10 mouse cellular contexts compared by ENCODE assay signal in the genomic region with DNA sequence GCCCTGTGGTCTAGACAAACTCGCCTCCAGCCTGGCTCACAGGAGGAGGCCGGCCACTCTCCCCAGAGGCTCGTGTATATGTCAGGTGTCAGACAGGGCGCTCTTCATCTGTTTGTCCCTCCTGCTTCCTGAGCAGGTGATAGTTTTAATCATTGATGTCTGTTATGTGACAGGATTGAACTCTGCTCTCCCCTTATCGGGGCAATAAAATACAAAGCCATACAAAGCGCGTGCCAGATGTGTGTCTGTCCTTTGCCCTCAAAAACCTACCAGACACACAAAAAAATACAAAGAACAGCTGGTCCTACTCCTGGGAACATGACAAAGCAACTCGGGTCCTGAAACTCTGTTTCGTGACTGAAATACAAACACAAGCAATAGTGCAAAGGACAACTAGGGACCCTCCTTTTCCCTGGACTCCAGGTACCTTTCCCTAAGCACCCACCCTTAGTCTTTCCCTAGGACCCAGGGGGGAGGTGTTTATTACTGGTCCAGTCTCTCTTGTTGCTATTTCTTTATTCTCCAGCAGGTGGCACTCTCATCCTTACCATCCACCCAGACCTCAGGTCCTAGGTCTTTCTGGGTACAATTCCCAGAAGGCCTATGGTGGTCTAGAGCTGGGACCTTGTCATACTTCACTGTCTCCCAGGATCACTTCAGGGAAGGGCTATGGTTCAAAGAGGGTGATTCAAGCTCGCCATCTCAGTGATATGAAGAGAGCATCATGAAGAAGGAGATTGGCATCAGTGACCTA. TPM values are rescaled to one million over a fixed set of nuclear protein-coding genes. Genes with fewer than 3 reads are reported as not detected.
DNase-seq lines count a peak whose midpoint lies in the region; ATAC-seq and TF ChIP-seq lines count a peak whose summit lies in the region.
"Had no signal": no experiment of that assay in that cellular context is flagged by ENCODE, and none has a peak within 500 bp of the region (broad histone marks: within the 10 kb centered on the region; RNA-seq: fewer than 3 reads in every experiment).

No protein-coding gene starts in this region.

- DNase-seq in right cerebral cortex, adult 2 months (ENCODE audit: low spot score in 2 of 2), result peak; percentile 62 to 63
- DNase-seq in right cerebral cortex, postnatal 25 days, result no peak
- DNase-seq in embryonic facial prominence, embryonic 14.5 days (ENCODE audit: low spot score), result peak; percentile 58
- peak; percentile 78 for DNase-seq in hindbrain, postnatal 0 days (ENCODE audit: low spot score)
- peak; percentile 68 to 73 for DNase-seq in left cerebral cortex, postnatal 14 days (ENCODE audit: low spot score in 2 of 2)
- DNase-seq in urinary bladder, postnatal 4 days (ENCODE audit: low spot score in 2 of 2), result no peak

- no peak overlapping the region for H3K27ac ChIP-seq in bone marrow, adult 2 months (ENCODE audit: control insufficient read depth, insufficient read depth, low read depth, low read length, poor library complexity)
- no peak overlapping the region for H3K27ac ChIP-seq in embryonic facial prominence, embryonic 14.5 days (replicated peaks; ENCODE audit: low read depth, low read length)
- H3K27ac ChIP-seq in hindbrain, postnatal 0 days, result no peak overlapping the region
- H3K27ac ChIP-seq in neural tube, embryonic 12.5 days, result no peak overlapping the region

- no peaks in the 10 kb centered on the region for H3K36me3 ChIP-seq in embryonic facial prominence, embryonic 14.5 days (ENCODE audit: control insufficient read depth, insufficient read depth, low read length)
- H3K36me3 ChIP-seq in hindbrain, postnatal 0 days (ENCODE audit: insufficient read depth, low read length), result no peaks in the 10 kb centered on the region
- H3K36me3 ChIP-seq in neural tube, embryonic 12.5 days, result no peaks in the 10 kb centered on the region

- no peak for TF ChIP-seq POLR2A in bone marrow, adult 2 months (IDR thresholded peaks at IDR 0.05; ENCODE audit: borderline replicate concordance, control insufficient read depth, low read depth, low read length)

- H3K9ac ChIP-seq in embryonic facial prominence, embryonic 14.5 days (ENCODE audit: low read depth, low read length), result no peak overlapping the region
- no peak overlapping the region for H3K9ac ChIP-seq in hindbrain, postnatal 0 days (replicated peaks; ENCODE audit: low read length)
- H3K9ac ChIP-seq in neural tube, embryonic 12.5 days, result no peak overlapping the region

- WGBS in bone marrow, adult 2 months, result 28% methylated on average over 10 of the region's 10 CpGs
- 33% methylated on average over 10 of the region's 10 CpGs for WGBS in embryonic facial prominence, embryonic 14.5 days
- 28% methylated on average over 10 of the region's 10 CpGs for WGBS in hindbrain, postnatal 0 days
- WGBS in neural tube, embryonic 12.5 days, result 29% methylated on average over 10 of the region's 10 CpGs

- H3K9me3 ChIP-seq in embryonic facial prominence, embryonic 14.5 days (ENCODE audit: control insufficient read depth, low read length), result no peaks in the 10 kb centered on the region
- H3K9me3 ChIP-seq in hindbrain, postnatal 0 days (ENCODE audit: low read length), result no peaks in the 10 kb centered on the region
- H3K9me3 ChIP-seq in neural tube, embryonic 12.5 days, result no peaks in the 10 kb centered on the region

- peaks cover 8% of the 10 kb centered on the region for H3K27me3 ChIP-seq in embryonic facial prominence, embryonic 14.5 days (replicated peaks; ENCODE audit: control insufficient read depth, insufficient read depth, low read length)
- H3K27me3 ChIP-seq in hindbrain, postnatal 0 days (ENCODE audit: insufficient read depth, low read length), result no peaks in the 10 kb centered on the region
- H3K27me3 ChIP-seq in neural tube, embryonic 12.5 days (replicated peaks), result 0 out of 2 replicates have a peak, but pooled peaks cover 2% of the 10 kb centered on the region

- TF ChIP-seq CTCF in bone marrow, adult 2 months (IDR thresholded peaks at IDR 0.05; ENCODE audit: control insufficient read depth, insufficient read depth, low read length), result peak; percentile 36; the same call in 1 of the 2 replicates
- peak; percentile 89 for TF ChIP-seq CTCF in hindbrain, postnatal 0 days (IDR thresholded peaks at IDR 0.05; ENCODE audit: low read depth)

- intact Hi-C loops in left cerebral cortex, postnatal 14 days (cut with DNase I), result loop anchor here (1.0 kb wide), 1 partner anchor 148 kb away; no protein-coding TSS in a partner anchor

- H3K4me1 ChIP-seq in bone marrow, adult 2 months (ENCODE audit: control insufficient read depth, insufficient read depth, low read length), result no peaks in the 10 kb centered on the region
- no peaks in the 10 kb centered on the region for H3K4me1 ChIP-seq in embryonic facial prominence, embryonic 14.5 days (ENCODE audit: control insufficient read depth, insufficient read depth, low read length)
- H3K4me1 ChIP-seq in hindbrain, postnatal 0 days (ENCODE audit: insufficient read depth, low read length), result peaks cover 6% of the 10 kb centered on the region
- peaks cover 17% of the 10 kb centered on the region for H3K4me1 ChIP-seq in neural tube, embryonic 12.5 days

- H3K4me2 ChIP-seq in embryonic facial prominence, embryonic 14.5 days (ENCODE audit: low read depth, low read length), result no peak overlapping the region
- no peak overlapping the region for H3K4me2 ChIP-seq in hindbrain, postnatal 0 days (ENCODE audit: low read depth, low read length)
- no peak overlapping the region for H3K4me2 ChIP-seq in neural tube, embryonic 12.5 days (replicated peaks)

- ATAC-seq in embryonic facial prominence, embryonic 14.5 days (ENCODE audit: low read depth), result no peak
- ATAC-seq in hindbrain, postnatal 0 days, result peak; percentile 61
- peak; percentile 55 for ATAC-seq in neural tube, embryonic 12.5 days (ENCODE audit: low FRiP score, low read depth)

- H3K4me3 ChIP-seq in bone marrow, adult 2 months (replicated peaks; ENCODE audit: control insufficient read depth, low read depth, low read length), result no peak overlapping the region
- no peak overlapping the region for H3K4me3 ChIP-seq in embryonic facial prominence, embryonic 14.5 days (ENCODE audit: low read depth, low read length)
- no peak overlapping the region for H3K4me3 ChIP-seq in hindbrain, postnatal 0 days (ENCODE audit: low read length)
- no peak overlapping the region for H3K4me3 ChIP-seq in neural tube, embryonic 12.5 days

RNA-seq across cellular contexts. Expression of a gene that starts 10.4 kb away (rescaled TPM):
- polyA plus RNA-seq in bone marrow, adult 2 months (2011; ENCODE audit: insufficient read depth, insufficient read length, low replicate concordance, missing spikeins), result 0.41 TPM in 1 of 2 replicates, not detected in the other
- polyA plus RNA-seq in embryonic facial prominence, embryonic 14.5 days (2014; fragmentation: Nextera tagmentation; extraction: Ambion mirVana), result 4.0 and 6.3 TPM in 2 replicates
- 9.0 and 12.5 TPM in 2 replicates for total RNA-seq in hindbrain, postnatal 0 days (2014; rRNA removed)
- polyA plus RNA-seq in hindbrain, postnatal 0 days (2015; fragmentation: Nextera tagmentation; extraction: Ambion mirVana), result 11.1 and 11.6 TPM in 2 replicates
- under 1 TPM; 0.82 to 0.83 TPM for total RNA-seq in left cerebral cortex, postnatal 14 days (2021)
- 6.9 and 7.8 TPM in 2 replicates for polyA plus RNA-seq in neural tube, embryonic 12.5 days (2016; fragmentation: Nextera tagmentation; extraction: Ambion mirVana)
- total RNA-seq: neutrophil, adult 5-6 weeks had no signal
- polyA plus RNA-seq: heart, embryonic 14.5 days had no signal

RNA-seq across cellular contexts. Expression of a gene that starts 14.0 kb away (rescaled TPM):
- not detected in 2 replicates for polyA plus RNA-seq in bone marrow, adult 2 months (2011; ENCODE audit: insufficient read depth, insufficient read length, low replicate concordance, missing spikeins)
- polyA plus RNA-seq in embryonic facial prominence, embryonic 14.5 days (2014; fragmentation: Nextera tagmentation; extraction: Ambion mirVana), result 0.42 and 0.52 TPM in 2 replicates
- total RNA-seq in hindbrain, postnatal 0 days (2014; rRNA removed), result 2.6 and 2.7 TPM in 2 replicates
- polyA plus RNA-seq in hindbrain, postnatal 0 days (2015; fragmentation: Nextera tagmentation; extraction: Ambion mirVana), result 0.86 and 1.0 TPM in 2 replicates
- total RNA-seq in left cerebral cortex, postnatal 14 days (2021), result under 1 TPM in 1 of 2 experiments, not detected in 1; 0.06 TPM
- polyA plus RNA-seq in neural tube, embryonic 12.5 days (2016; fragmentation: Nextera tagmentation; extraction: Ambion mirVana), result 0.32 and 0.37 TPM in 2 replicates
- total RNA-seq: neutrophil, adult 5-6 weeks had no signal

Comparison
In these comparisons a context has a peak if more than half of its experiments do, and no peak if none do; other contexts are left out.
1. DNase-seq: peak in right cerebral cortex, adult 2 months (2 of 2), embryonic facial prominence, embryonic 14.5 days (single experiment), hindbrain, postnatal 0 days (single experiment) and left cerebral cortex, postnatal 14 days (2 of 2); none in right cerebral cortex, postnatal 25 days (single experiment) and urinary bladder, postnatal 4 days (0 of 2).